Mouse (Mus musculus): ENCODE data around the gene Lax1. TPM values are rescaled to one million over a fixed set of nuclear protein-coding genes. Genes with fewer than 3 reads are reported as not detected.

Gene Lax1
- total RNA-seq (2023) = 45.9 TPM

GRCm38 (mm10) chr1:133689897-133690296, at the start of gene Lax1:
Gene Lax1, minus strand, starts transcription at chr1:133690108.

GRCm38 (mm10) chr1:133661203-133661933, 28.5 kb downstream of the Lax1 start, which contains the start of gene Gm38394:
Gene Gm38394, minus strand, starts transcription at chr1:133661318.

GRCm38 (mm10) chr1:133660466-133661202, 29.3 kb downstream of the Lax1 start, which contains the start of gene Zbed6:
Gene Zbed6, minus strand, starts transcription at chr1:133660885.

Other genes starting within 250 kb of the Lax1 start
- 183 TPM for gene Snrpe, start 79.8 kb downstream of the Lax1 start, total RNA-seq (2023)
- 25.9 TPM for gene Zbed6, start 29.2 kb downstream of the Lax1 start, total RNA-seq (2023)
- 52.8 TPM for gene Gm38394, start 28.8 kb downstream of the Lax1 start, total RNA-seq (2023)
- 3.9 TPM for gene Atp2b4, start 110.9 kb upstream of the Lax1 start, total RNA-seq (2023)
- not detected for gene Optc, start 217.9 kb upstream of the Lax1 start, total RNA-seq (2023)
- gene Prelp, start 231.3 kb upstream of the Lax1 start, total RNA-seq (2023) = not detected

Data from CD4-positive naive resting alpha-beta T cell, adult 76 days (primary cell).